Mouse (Mus musculus) CD4-positive naive resting alpha-beta T cell, adult 76 days (primary cell): ENCODE measurements around the gene Gm1330. TPM values are rescaled to one million over a fixed set of nuclear protein-coding genes. Genes with fewer than 3 reads are reported as not detected.

Experiments used
- total RNA-seq: library from RNA; stranded (reverse); gene quantifications from one replicate; pipeline ENCODE4 v1.2.4, GENCODE M21; 2023

Gene Gm1330
- not detected for total RNA-seq

GRCm38 (mm10) chr2:149003151-149003550, at the start of gene Gm1330:
Gene Gm1330, minus strand, starts transcription at chr2:149003251.

GRCm38 (mm10) chr2:149017137-149017536, 14.1 kb upstream of the Gm1330 start, which contains the start of gene Gm10750:
Gene Gm10750, minus strand, starts transcription at chr2:149017237.

Other genes with a start within 250 kb of the Gm1330 start
- not detected for gene Cst11, start 231.8 kb downstream of the Gm1330 start, total RNA-seq
- not detected for gene 8030411F24Rik, start 221.2 kb downstream of the Gm1330 start, total RNA-seq
- gene Cst12, start 213.9 kb downstream of the Gm1330 start, total RNA-seq, result not detected
- not detected for gene Cst8, start 204.5 kb downstream of the Gm1330 start, total RNA-seq
- gene Cst13, start 183.2 kb downstream of the Gm1330 start, total RNA-seq, result not detected
- gene Cst9, start 168.1 kb downstream of the Gm1330 start, total RNA-seq, result not detected
- gene 9230104L09Rik, start 138.2 kb downstream of the Gm1330 start, total RNA-seq, result not detected
- gene Cst3, start 127.6 kb downstream of the Gm1330 start, total RNA-seq, result 76.8 TPM
- not detected for gene Gm10750, start 14.0 kb upstream of the Gm1330 start, total RNA-seq